Mouse (Mus musculus) ovary, postnatal 36 days (tissue): ENCODE measurements at regions not wholly inside any gene's neighbourhood (a gene's known extent, or its start where the extent isn't known, plus 50 kb on each side); places are given as distances from the start of the nearest gene placed in this dataset.

Experiments used
- DNase-seq: peaks from one replicate; pipeline ENCODE4 v3.0.0; 2022; ENCODE audit warnings: low spot score, mixed read lengths

DNA sequence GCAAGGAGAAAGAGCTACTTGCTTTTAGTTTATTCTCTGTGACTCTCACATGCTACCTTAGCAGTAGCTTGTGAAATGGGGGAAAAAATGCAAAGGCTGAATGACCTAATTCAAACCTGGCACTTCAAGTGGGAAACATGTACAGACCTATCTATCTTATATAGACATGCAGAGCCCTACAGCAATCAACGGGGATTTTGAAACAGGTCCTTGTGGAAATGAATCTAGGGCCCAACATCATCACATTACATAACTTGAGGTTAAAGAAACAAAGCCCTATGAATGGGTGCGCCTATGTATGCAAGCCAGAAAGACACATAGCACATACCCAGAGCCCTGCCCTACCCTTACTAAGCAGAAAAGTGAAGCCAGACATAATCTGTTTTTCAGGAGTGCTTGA, 371.8 kb upstream of the A1bg start:
- DNase-seq: no peak

DNA sequence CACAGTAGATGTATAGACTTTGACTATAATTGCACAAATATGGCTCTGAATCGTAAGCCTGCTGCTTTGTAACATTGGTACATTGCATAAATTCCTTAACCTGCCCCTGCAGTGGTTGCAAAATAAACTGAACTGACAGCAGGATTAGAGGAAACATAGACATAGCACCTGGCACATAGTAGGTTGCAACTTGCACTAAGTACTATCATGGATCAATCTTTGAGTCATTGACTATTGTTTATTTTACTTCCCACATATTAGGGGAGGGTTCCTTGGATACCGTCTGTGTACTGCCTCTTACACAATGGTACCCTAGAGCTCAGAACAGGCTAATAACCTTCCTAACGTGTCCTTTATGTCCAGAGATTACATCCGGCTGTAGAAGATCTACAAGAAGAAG, 371.3 kb upstream of the A1bg start:
- DNase-seq: no peak

DNA sequence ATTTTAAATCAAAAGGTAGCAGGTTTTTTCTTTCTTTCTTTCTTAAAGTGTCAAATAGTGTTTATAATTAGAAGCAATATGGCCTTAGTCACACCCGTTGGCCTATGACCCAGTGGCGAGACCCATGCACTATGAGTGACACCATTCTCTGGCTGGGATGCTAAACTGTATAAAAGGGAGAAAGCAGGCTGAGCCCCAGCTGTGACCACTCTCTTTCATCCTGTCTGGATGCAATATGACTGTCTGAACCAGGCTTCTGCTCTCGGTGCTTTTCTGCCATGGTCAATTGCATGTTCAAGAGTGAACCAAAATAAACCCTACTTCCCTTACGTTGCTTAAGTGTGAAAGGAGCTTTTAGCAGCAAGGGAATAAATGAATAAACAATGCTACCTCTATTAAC, 346.0 kb upstream of the A1bg start:
- no peak for DNase-seq

DNA sequence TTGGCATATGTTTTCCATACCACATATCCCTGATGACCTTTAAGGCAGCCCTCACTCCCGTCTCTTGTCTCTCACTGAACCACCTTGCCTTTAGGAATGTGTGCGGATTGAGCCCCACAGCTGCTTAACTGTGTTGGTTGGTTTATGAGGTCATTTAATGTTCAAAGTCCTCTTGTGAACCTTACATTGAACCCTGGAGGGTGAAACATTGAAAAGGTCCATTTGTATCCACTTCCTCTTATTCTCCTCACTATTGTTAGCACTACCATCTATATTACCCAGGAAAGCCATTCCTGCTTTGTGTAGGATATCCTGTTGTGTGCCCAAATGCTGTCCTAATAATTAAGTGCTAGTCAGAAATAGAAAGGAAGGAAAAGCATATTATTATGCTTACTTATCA, 336.2 kb upstream of the A1bg start:
- DNase-seq: no peak

DNA sequence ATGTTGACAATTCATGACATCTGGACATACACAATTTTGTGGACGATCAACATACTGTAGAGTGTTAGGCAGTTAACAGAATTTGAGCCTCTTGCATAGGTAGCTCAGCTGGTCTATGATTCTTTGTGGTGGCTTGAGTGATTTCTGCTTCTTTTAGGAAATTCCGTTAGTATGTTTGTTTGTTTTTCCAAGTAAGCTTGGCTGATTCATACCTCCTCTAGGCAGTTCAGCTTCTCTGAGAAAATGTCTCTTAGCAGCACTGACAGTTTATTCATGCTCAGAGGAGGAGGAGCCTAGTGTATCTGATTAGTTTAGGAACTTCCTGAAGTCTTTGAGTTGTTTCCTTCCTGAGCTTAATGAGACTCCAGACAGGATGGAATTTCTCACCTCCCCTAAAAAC, 321.7 kb upstream of the A1bg start:
- DNase-seq: no peak

DNA sequence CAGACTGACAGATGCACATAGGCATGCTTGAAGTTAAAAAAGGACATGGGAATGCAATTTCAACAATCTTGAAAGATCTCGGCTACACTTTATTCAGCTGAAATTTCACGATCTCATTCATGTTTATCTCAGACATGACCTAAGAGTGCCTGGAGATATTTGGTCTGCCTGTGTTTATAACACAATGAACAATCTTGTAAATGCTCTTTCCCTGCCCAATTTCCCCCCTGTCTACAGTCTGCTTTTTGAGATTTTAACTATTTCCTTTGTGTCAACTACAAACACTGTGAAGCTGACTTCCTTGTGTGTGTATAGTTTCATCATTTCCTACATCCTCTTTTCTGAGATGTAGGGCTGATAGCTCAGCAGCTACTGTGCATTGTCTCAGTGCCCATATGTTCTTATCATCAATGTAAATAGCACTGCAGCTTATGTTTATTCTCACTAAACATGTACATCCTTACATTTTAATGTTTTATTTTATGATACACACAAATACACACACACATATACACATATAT, 319.4 kb upstream of the A1bg start:
- DNase-seq: no peak

DNA sequence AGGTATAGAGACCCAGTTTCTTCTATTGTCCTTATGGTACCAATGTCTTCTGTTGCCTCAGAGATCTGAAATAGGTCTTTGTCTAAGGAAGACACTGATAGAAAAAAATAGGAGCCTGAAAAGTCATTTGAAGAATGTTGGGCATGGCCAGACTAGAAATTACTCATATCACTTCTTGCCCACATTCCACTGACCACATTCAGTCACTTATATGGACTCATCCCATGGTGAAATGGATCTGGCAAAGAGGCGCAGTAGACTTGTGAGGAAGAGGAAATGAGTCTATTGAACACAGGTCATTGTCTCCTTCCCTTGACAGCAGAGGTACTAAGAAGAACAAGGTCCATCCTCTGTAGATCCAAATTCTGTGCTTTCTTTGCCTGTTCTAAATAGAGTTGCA, 318.9 kb upstream of the A1bg start:
- no peak for DNase-seq

DNA sequence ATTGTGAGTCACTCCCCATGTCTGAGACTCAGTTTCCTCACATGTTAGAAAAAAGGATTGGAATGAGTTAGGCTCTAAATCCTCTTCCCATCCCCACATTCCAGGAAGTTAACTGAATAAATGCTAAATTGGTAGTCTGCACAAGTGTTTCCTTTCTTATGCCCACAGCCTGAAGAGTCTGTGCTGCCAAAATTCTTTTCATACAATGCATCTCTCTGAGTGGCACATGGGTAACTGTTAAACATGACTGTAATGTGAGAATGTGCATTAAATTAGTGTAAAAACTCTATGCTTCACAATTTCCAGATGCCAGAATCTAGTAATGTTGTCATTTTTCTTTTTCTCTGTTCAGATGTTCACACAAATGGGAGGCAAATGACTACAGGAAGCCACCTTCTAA, 317.5 kb upstream of the A1bg start:
- DNase-seq: no peak

DNA sequence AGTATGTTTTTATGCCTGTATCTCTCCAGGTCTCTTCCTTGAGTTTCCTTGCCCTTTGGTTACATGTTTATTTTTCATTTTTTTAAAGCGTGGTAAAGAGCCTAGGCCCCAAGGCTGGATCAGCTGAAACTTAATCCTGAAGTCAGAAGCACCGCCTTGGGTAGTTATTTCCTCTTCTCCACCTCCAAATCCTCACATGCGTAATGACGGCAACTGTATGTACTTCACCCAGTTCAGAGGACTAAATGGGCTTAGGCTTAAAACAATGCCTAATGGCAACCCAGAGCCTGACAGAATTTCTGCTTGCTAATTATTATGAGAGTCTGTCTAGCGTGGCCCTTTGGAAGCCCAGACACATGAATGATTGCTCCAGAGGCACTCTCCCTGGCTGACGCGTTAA, 316.6 kb upstream of the A1bg start:
- DNase-seq: no peak

DNA sequence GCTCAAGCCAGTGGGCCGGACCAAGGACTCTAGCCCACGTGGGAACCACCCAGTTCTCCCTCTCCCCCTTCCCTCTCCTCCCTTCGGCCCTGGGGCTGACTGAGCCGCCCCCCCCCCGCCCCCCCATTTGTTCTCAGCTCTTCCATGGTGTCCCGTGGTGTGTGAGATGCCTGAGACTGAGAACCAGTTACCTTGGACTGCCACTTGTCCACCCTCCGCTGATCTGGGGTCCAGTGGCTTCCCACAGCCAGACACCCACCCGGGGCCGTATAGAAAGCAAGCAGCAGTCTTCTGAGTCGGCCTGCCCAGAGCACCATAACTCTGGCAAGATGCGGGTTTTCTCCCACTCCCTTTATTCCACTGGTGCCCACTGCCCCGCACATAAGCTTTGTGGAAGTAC, 316.2 kb upstream of the A1bg start:
- no peak for DNase-seq

DNA sequence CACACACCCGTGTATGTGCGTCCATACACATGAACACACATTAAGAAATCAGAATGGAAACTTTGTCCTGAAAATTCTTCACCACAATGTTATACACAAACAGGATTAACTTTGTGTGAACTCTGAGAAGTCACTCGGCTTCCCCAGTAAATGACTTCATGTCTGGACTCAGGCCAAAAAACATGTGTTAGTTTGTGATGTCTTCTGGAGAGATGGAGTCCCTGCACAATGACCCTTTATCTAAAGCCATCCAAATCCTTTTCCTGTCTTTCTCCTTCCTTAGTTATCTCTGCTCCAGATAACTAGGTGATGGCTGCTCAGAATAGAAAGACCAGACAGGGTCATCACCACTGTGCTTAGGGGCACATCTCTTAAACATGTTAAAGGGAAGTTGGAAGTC, 306.8 kb upstream of the A1bg start:
- DNase-seq: no peak

DNA sequence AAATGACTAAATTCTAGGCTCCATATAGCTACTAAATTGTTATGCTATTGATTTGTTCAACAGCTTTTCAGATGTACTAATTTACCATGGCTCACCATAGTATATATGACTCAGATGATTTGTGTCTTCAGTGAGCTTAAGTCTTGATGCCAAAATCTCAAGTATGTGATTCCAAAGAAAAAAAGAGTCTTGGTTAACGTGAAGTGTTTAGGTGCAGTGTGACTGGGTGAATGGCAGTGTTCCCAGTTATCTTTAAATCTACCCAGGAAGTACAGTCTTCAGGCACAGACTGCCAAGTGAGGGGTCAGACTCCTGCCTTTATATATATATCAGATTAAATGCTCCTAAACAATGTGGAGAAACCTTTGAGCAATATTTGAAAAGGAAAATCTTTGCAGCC, 300.1 kb upstream of the A1bg start:
- DNase-seq: no peak

DNA sequence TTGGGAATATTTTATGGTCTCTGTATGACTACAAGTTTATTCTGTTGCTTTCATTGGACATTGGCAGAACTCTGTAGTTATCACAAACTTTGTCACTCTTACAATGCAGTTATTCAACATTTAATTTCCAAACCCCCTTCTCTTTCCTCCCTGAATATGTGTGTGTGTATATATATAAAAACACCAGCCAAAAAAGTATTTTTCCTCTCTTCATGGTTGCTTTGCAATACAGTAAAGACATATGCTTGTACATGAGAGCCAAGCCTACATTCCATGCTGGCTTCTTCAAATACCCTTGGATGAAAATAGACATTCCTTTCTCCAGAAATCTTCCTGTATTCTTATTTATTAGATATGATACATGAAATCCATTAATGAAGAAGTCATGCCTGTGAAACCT, 287.3 kb upstream of the A1bg start:
- no peak for DNase-seq

DNA sequence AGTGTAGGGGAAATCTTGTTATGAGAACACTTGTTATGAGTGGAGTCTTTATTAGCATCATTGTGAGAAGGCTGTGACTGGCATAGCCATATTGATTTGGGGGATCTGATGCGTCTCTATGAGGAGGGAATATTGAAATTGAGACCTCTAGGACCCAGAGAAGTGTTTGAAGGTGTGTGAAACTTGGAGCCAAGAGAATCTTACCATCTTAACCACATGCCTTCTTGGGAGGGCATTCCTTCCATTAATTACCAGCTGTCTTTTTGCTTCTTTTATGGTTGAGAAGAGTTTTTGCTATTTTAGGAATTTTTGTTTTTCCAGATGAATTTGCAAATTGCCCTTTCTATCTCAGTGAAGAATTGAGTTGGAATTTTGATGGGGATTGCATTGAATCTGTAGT, 267.2 kb upstream of the A1bg start:
- no peak for DNase-seq

DNA sequence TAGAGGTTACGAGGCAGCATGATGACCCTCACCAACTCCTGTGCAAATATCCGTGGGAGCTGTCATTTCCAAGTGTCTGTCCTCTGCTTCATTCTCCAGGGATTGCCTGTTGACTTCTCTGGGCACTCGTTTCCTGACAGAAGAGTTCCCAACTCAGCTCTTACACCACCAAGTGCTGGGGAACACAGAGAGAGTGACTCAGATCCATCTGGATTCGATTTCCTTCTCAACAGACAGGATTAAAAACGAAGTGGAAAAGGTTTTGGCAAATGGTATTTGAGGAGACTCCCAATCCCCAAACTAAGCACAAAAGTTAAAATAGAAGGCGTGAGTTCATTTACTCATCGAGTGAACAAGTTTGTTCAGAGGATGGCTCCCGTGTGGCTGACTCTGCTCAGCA, 266.7 kb upstream of the A1bg start:
- DNase-seq: no peak

DNA sequence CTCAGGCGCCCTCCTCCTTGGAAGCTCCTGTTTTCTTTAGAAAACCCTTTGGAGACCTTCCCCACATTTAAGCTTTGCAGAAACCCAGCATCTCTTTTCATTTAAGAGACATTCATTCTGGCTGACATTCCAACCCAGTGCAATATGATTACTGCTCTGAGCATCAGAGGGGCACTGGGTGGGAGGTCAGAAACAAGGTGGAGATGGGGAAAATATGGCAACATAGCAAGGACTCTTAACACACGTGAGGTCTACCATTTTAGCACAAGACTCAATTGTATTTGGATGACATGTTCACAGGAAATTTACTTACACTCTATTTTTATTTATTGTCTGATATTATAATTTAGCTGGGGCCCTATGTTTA, 261.8 kb upstream of the A1bg start:
- DNase-seq: no peak

DNA sequence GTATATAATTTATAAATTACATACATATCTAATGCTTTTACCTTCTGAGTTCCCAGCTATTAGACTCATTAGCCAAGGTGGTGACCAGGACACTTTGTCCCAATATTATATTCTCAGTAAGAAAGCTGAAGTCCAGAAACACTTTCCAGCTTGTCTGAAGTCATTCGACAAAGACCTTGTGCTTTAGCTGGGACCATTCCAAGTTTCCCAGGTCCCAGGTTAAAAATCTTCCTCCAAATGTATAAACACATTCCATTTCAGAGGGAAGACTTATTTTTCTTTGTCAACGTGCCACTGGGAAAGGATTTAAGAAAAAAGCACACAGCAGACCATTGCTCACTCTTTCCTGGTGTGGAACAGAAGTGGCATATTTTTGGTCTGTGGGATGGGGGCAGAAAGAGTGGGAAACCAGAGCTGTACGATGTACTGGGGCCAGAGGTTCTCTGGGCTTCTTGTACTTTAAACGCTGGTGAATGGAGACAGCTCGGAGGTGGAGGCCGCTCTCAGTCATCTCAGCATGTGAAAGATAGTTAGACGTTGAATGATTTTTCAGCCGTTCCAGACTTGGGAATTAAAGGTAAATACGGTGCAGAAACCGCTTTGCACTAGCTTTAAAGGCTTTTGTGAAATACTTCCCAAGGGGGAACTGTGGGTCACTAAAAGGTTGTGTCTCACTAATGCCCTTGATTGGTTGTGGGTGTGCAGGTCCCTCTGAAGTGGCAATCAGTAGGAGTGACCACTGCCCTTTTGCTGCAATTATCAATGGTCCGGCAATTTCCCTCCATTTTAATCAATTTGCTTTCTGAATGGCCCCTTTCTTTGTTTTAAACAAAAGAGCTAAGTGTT, 261.2 kb upstream of the A1bg start:
- DNase-seq: no peak

DNA sequence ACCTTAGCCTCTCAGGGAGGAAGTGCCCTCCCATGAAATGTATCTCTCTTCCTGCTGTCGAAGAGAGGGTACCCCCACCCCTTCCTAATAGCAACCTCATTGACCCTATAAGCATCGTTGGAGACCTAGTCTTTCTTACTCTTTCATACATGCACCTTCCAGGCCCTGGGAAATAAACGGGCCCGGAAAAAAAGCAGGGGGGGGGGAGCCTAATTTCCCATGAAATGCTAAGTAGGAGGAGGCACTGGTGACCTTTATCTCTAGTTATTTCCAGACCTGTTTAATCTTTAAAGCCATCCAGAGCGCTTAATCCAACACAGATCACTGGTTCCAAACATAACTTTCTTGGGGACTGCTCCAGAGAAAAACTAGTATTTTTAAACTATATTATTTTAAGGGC, 260.5 kb upstream of the A1bg start:
- no peak for DNase-seq

DNA sequence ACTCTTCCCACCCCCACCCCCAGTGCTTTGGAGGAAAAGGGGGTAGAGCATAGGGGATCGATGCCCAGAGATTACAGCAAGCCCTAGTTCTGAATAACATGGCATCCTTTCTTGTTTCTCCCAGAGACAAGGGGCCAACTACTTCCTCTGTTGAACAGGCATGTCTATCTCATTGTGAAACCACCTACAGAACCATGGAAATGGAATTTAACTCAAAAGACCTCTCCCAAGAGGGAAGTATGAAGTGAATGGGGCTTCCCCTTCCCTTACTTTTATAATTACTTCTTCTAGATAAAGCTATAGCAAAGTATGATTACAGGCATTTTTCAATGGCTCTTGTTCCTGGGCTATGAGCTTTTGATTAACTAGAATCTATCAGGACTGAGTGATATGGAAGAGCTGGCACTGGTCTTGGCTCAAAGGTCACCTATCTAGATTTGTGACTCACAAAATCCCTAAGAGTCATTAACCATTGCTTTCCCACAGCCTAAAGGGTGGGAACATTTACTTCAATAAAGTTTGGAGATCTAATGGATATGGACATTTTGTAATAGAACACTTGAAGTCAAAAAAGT, 246.1 kb upstream of the A1bg start:
- no peak for DNase-seq

DNA sequence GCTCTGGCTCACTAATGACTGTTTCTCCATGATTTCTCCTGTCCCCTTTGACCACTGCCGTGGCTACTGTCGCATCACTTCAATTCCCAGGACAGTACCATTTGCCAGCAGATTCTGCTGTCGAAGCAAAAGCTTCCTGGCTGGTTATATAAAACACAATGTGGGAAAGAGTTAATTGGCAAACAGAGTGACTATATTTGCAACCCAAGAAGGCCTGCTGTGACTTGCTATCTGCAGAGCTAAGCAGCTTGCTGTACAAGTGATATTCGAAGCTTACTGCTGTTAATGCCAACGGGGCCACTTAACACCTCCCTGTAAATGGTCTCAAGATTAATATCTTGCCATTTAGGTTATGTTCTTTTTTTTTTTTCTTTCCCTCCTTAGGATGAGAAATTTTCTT, 242.2 kb upstream of the A1bg start:
- DNase-seq: no peak

DNA sequence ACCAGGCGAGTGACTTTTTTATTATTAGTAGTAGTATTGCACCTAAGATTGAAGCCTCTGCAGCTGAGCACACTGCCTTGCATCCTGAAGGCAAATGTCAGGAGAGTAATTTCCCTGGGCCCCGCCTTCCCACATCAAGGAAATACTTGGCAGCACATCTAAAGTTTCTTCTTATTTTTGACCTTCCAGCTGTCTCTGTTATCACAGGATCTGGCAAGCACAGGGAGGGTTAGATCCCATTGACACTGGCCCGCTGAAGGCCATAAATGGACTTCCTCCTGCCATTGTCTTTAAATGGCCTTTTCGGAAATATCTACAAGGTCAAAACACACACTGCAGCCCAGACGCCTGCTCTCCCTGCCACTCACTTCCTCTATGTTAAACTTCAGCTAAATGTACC, 238.6 kb upstream of the A1bg start:
- peak; percentile 8 for DNase-seq

DNA sequence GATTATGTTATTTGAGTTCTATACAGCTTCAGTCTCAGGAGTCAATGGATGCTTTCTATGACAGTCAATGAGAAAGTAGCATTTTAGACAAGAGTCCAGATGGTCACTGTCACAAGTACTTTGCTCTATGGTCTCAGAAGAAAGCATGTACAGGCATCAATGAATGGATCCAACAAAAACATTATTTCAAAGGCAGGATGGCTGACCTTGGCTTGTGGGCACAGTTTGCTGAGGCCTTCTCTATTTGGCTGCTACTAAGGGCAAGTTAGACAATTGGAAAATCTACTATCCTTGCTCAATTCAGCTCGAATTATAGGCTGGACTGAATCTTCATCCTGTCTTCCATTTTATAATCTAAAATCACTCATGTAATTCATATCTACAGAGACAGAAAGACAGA, 237.9 kb upstream of the A1bg start:
- no peak for DNase-seq

DNA sequence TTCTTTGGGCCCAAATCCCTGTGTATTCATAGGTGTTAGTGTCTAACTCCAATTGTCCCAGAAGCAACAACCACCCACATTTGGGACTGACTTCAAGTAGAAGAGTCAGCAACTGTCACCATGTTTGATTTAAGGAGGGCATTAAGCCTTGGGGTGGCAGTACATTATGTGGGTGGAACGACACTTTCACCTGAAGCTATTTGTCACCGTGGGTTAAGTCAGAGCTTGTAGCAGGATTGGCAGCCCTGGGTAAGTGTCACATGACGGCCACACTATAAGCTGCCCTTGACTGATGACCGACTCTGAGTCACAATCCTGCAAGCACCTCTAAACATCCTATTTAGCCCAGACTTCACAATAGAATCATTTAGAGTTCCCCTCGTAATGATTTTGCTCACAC, 236.7 kb upstream of the A1bg start:
- no peak for DNase-seq

DNA sequence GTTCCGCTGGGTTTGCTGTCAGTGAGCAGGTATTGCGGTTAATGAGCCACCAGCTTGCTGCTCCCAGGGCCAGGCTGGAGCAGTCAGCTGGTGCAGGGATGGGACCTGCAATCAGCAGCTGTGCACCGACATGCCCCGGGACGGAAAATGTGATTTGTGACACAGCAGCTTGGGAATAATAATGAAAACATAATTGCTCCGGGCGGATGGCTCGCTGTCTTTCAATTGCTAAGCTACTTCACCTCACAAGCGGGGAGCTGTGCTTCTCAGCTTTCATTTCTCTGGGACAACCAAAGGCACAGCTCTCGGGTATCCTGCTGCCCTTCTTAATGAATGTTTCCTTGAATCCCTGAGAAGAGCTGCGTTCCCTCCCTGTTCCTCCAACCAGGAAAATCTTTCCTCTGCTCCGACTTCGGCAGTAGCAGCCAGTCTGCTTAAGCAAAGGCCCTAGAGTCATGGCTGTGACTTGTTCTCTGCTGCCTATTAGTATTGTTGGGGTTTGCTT, 235.3 kb upstream of the A1bg start:
- peak; percentile 21 for DNase-seq
